Mouse (Mus musculus) heart, adult 18-20 months (tissue): ENCODE measurements around the gene Ppp1r14c. TPM values are rescaled to one million over a fixed set of nuclear protein-coding genes. Genes with fewer than 3 reads are reported as not detected.
"Not testable (repeated sequence)": the region's sequence is repeated elsewhere in the genome, so short reads cannot be mapped to it uniquely, and the experiment has no call there.

ENCODE experiments used
- DNase-seq, 2 experiments: peaks; one replicate each; pipeline ENCODE4 v3.0.0; 2021 to 2022; ENCODE audit warnings: mixed read lengths in 1 of 2
- total RNA-seq, 2 experiments: library from RNA; stranded (reverse); gene quantifications; 2 replicates each; pipeline ENCODE4 v1.2.3; 2021

Ppp1r14c gene
- total RNA-seq, 2 experiments from 2014 or later = 139 to 191 TPM

DNA sequence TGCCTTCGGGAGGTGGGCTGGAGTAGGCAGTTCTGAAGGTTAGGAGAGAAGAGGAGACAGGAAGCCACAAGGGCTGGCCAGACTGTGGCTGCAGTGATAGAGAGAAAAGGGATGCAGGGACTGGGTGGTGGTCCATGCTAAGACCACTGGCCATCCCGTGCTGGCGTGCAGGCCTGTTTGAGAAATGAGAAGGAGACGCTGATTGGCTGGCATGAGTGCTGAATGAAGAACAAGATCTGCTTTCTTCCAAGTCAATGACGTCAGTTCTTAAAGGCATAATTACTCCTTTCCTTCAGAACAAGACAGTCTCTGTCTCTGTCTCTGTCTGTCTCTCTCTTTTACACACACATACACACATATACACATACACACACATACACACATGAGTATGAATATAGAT lies 36.4 kb downstream of the Ppp1r14c start:
- no peak for DNase-seq

DNA sequence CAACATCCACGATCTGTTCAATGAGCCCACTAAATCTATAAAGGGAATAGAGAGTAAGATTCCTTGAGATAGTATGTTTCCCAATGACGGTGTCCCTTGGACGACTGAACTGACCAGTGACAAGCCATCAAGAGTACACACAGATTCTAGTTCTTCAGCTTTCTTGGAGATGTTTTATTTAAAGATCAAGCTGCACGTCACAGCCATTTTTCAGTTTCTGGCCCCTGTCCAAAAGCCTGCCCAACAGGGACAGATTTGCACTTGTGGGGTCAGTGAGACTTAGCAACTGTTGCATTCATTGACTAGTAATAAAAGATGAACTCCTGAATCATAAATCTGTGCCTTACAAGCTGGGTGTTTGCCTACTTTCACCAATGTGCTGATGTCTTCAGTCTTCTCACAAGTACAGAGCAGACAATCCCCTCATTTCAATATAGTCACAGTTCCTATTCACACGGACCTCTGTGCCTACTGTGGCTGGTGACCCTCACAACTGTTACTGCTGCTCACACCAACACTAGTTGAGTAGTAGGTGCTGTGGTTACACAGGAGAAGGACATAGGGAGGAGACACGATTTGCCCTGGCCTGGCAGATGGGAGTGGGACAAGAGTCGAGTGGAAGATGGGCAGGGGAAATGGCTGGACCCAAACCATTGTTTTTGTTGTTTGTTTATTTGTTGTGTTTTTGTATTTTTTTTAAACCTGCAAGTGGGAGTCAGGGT lies 37.7 kb downstream of the Ppp1r14c start:
- DNase-seq = no peak

DNA sequence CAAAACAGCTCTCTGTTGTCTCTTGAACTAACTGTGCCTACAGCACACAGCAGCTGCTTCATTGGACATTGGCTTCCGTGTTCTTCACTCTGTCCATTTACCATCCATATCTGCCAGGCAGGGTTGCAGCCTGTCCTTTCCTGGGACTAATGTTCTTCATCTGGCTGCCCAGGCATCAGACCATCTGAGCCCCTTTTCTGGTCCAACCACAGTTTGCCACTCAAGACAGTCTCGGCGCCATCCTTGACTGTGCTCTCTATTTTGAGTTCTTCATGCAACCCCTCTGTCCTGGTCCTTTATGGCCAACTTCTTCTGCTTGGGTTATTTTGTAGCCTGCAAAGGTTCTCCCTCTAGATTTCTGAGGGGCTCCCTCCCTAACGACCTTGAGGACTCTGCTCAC lies 38.5 kb downstream of the Ppp1r14c start:
- no peak for DNase-seq

DNA sequence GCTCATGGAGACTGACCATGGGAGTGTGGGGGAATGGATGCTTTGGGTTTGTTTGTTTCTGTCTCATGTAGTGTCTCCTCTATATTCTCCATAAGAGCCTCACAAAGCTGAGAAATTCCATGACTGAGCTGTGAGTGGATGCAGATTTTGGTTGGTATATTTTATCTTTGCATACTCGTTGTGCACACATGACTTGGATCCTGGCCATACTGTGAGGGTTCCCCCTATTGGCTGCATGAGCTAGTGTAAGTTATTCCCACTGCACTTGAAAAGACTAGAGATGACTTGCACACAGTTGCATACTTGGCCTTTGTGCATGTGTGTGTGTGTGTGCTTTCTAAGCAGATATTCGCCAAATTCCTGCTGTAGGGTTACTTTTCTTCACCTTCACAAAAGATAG lies 40.4 kb downstream of the Ppp1r14c start:
- DNase-seq = no peak

DNA sequence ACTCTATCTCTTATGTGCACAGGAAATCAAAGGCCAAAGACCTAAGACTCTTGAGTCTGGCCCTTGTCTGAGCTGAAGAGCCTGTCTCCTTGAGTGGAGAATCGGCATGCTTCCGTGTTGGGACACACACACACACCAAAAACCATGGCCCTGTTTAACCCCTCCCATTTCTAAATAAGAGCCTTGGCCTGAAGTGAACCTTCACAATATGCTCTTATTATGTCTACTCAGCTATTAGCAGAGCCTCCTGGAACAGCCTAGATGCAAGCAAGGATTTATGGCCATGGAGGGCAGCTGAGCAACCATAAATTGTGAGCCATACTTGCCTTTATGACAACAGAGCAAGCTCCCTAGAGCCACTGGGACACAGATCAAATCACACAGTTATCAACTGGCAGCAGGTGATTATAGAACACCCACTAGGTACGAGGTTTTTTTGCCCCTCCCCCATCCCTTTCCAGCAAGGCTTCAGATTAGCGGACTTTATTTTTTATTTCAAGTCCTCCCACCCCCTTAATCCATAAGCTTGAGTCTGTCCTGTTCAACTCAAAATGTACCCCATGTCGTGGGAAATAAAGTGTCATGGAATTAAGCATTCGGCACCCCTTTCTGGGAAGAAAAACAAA lies 42.3 kb downstream of the Ppp1r14c start:
- no peak for DNase-seq

DNA sequence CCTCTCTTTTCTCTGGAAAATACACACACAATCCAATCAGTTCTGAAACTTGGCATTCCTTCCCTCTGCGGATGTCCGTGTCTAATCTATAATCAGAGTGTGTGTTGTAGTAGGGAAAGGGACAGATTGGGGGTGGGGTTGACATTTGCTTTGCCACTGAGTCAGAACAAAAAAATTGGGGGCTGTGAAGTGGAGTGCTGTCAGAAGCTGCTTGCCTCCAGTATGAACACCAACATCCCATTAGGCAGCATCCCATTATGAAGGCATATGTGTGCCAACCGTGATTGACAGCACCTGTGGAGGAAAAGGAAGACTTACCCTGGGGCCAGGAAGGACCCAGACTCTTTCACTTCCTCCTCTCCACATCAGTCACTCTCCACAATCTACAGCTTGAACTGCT lies 42.8 kb downstream of the Ppp1r14c start:
- DNase-seq = no peak

DNA sequence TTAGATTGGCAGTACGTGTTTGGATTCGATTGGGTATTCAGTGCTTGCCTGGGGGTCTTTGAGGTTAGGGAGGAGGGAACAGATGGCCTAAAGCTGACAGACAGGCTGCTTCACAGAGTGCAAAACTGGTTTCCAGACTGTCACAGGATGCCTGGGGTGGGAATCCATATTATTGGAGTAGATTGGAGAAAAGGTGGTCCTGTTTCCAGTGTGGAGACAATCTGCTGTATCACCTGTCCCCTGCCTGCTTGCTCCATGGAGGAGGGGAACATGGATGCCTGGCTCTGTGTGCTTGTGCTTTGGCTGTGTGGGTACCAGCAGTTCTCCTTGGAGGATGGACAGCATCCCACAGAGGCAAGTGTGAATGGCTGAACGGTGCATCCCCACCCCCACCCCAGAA lies 45.4 kb downstream of the Ppp1r14c start:
- no peak for DNase-seq

DNA sequence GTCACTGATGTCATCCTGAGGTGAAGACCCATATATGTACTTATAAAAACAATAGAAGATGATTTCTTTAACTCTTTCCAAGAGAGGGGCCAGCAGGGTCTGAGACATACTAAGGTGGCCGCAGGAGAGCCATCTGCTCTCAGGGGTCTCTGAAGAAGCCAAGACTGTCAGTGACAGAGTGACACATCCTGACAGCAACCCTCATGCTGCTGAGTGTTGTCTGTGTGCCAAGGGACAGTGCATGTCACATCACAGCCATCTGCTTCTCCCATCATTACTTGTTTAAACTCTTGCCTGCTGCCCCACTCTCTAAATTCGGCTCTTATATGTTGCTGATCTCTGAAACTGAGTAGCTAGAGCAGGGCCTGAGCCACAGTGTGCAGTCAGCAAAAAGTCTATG lies 45.8 kb downstream of the Ppp1r14c start:
- DNase-seq = no peak

DNA sequence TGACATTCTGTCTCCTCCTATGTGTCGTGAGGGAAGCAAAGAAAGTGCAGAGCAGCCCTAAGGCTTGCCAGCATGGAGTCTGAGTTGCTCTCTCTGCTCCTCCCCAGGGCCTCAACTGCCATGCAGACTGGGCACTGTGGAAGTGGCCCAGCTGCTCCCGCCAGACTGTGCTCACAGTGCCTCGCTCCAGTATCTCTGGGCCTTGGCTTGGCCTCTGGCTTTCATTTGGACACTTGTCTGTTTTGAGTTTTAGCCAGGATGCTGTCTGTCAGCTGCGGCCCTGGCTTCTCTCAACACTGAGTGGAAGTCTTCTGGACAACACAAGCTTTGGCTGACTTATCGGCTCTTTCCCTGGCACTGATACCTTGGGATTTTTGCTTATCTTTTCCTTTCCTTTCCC lies 49.0 kb downstream of the Ppp1r14c start:
- DNase-seq = peak; percentile 77 to 89

DNA sequence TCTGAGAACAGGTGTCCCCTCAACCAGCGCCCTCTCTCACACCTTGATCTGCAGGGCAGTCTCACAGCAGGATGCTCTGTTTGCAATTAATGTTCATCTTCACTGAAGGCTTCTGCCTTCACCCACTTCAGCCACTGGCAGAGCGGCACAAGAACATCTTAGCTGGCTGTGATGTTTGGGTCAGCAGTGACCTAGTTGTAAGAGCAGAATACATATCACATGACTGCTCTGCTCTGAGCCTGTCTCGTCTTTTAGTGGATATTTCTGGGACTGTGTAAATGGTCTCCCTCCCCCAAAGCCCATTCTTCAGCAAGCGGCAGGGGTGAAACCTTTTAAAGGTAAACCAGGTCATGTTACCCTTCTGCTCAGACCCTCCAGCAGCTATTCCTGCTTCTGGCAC lies 50.7 kb downstream of the Ppp1r14c start:
- DNase-seq = peak; percentile 42 to 59

DNA sequence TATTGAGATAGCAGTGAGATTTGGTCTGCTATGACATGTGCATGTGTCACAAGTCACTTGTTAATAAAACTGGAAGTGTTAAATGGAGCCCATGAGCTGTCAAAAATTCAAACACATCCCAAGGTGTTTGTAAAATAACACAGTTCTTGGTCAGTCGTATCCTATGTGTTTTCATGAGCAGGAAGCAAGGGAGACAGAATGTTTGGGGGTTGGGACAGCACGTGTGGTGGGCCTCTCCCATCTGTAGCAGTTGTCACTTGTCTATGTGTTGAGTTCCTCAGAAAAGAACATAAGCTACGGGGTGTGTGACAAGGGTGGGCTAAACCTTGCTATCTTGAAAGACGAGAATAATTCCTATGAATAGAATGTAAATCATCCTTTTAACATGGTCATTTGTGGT lies 51.6 kb downstream of the Ppp1r14c start:
- DNase-seq = no peak

DNA sequence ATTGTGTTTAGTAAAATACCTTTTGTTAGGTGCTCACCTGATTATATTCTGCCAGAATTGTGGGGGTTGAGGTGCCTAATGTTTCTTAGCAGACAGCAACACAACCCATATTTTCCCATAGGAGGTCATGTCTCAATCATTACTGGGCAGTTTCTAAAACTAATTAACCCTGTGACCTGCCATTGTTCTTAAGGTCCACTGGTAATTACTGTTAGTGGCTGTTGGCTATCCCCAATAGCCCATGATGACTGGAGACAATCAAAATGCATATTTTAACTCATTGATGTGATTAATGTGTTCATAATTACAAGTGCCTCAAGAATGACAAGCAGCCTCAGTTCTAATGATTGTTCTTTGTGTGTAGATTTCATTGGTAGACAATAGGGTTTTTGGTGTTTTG lies 58.2 kb downstream of the Ppp1r14c start:
- no peak for DNase-seq

DNA sequence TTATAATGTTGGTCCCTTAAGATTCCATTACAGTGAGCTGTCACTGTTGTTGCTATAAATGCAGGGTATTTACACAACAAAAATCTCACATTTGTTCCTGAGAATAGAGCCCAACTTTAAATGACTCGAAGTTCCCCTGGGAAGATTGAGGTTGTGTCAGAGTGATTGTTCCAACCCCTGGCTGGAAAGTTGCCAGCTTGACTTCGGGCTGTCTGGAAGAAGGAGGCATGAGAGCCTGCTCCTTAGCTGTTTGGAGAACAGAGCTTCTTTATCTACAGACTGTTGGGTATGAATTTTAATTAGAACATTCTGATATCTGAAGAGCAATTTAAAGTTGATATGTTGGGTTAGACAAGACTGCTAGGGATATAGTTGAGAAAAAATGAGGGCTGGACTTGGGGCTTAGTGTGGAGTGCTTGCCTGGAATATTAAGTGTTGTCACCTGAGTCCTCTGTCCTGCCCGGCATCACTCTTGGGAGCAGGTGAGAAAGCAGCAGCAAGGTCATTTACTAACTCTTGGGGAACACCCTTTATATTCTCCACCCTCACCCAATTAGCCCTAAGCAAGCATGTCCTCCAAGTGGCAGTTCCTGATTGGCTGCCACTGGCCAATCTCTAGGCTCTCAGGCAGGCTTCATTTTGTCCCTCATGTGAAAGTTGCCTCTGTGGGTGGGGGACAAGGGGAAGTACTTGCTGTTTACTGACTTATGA lies 62.0 kb downstream of the Ppp1r14c start:
- no peak for DNase-seq

DNA sequence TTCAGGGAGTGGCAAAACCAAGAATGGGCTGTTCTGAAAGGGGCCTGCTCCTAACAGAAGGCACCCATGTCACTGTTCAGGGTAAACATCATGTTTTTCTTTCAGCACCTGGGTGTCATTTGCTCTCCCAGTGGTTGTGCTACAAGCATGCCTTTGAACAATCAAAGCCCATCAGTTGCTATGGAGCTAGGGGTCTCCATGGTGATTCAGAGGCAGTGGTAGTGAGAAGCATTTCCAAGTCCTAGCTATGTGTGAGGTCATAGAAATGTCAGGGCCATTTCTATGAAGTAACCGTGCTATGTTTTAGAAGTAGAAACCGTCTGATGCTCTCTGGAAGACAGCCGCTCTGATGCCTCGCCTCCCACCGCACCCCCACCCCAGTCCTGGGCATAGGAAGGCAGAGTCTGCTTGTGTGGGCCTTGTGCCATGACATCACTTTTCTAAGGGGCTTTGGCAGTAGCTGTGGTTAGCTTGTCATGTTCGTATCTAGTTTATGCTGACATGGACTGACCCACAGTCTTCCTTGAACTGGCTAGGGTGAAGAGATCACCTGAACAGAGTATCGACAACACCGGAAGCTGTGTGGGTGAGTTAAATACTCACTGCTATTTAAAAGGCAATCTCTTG lies 69.1 kb downstream of the Ppp1r14c start:
- DNase-seq = no peak

DNA sequence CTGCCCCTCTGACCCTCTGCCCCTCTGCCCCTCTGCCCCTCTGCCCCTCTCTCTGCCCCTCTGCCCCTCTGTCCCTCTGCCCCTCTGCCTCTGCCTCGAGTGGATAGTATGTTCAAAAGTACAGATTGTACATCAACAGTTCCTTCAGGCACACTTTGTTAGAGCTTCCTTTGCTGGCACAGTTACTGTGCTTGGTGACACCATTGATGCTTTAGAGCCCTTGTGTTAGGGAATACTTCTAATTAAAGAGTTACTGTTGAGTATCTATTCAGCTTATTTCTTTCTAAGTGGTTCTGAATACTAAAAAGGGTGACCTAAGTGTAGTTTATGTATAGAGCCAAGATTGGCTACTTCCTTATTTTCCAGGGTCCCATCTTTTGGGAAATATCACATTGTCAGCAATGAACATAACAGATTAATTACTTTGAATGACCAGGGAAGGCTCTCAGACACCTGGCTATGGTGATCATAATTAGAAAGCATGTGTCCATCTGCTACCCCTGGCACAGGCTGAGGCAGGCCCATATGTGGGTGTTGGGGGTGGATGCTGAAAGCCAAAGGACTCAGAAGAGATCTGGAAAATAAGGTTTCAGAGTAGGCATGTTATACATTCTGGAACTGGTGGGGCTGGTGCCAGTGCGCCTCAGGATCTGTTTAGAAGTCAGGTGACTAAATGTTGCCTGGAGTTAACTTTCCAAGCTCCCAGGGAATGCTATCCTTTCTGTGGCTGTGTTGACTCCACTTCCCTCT lies 75.0 kb downstream of the Ppp1r14c start:
- no peak for DNase-seq

DNA sequence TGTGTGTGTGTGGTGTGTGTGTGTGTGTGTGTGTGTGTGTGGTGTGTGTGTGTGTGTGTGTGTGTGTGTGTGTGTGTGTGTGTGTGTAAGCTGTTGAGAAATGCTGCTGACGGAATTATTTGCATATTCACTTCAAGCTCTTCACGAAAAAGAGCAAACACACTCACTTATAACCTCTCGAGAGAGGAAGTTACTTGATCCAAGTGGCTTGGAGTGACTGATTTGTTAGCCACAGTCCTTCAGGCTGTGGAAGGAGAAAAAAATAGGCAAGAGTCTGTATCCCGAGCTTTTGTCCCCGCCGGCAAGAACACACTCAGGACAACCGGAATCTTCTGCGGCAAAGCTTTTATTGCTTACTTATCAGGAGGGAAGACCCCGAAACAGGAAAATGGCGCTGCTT lies 80.9 kb downstream of the Ppp1r14c start:
- DNase-seq = not testable (repeated sequence)

DNA sequence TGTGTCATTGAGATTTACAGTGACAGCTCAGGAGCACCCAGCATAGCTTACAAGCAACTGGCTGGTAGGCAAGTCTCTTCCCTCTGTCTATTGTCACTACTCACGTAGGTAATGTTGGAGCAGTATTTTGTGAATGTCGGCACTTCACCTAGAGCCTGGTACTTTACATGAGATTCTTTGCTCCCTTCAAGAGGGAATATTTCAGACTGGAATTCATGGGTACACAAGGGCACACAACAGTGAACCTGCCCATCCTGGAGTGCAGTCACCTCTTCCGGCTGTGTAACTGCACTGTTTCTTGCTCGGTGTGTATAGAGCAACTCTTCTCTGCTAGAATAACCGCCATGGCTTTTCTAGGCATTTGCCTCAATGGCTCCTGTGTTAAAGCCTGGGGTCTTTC lies 82.8 kb downstream of the Ppp1r14c start:
- no peak for DNase-seq

DNA sequence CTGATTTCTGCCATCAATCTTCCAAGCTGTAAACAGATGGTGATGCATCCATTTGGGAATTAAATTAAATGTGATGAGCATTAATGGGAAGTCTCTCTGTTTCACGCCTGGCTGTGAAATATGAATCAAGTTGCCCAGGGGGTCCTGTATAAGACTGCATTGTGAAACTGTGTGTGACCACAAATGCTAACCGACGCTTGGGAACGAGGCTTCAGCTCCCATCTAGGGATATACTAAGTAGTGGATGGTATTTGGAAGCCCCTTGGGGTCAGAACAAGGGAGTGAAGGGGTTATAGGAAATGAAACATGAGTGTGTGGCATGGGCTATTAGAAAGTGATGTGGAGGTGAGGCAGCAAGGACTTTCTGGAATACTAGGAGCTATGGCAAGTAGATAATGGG lies 86.1 kb downstream of the Ppp1r14c start:
- DNase-seq = no peak

DNA sequence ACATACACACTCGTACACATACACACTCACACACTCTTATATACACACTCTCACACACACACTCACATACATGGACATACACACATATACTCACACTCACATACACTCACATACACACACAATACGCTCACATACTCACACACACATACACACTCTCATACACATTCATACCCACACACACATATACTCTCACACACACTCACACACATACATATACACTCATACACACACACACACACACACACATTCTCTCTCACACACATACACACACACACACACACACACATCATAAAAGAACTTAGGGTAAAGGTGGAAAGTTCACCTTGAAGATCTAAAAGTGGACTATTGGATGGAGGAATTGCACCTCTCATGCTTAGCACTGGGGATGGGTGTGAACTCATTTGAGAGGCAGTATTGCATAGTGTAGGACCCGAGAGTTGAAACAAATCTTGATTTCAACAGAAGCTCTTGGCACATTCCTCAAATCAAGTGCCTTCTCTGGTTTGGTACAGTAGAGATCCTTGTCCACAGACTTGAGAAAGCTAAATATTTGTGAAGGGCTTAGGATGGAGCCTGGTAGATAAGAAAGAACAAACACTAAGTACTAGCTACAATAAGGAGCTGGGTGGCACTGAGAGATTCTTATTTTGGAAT lies 87.1 kb downstream of the Ppp1r14c start:
- no peak for DNase-seq

DNA sequence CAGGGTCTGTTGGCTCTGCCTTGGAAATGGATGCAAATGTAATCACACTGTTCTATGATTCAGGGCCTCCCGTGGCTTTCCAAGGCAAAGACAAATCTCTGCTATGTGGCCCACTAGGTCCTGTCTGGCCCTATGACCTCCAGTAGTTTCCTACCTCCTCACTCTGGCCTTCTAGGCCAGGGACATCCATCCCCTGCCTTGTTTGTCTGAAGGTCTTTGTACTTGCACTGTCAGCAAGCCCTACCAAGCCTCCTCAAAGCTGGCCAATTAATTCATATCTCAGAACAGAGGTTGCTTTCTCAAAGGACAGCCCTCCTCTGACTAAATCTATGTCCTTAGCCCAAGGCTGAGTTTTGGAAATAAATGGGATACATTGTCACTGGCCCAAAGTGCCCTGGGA lies 92.8 kb downstream of the Ppp1r14c start:
- no peak for DNase-seq

DNA sequence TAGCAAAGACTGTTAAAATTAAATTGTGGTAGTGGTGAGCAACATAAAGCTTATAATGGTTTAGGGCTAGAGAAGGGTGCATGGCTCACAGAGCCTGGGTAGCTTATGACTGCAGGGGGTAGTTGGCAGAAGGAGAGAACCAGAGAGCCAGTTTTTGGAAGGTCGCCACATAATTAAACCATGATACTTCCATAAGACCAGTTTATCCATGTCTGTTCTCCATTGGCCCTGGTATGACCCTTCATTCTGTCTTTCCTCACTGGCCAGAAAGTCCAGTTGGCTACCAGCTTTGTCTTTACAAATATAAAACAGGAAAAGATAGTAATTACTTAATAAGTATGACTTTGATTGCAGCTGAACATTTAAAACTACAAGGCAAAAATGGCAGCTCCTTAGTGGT lies 95.0 kb downstream of the Ppp1r14c start:
- DNase-seq = peak in 1 of 2 experiments; percentile 9

DNA sequence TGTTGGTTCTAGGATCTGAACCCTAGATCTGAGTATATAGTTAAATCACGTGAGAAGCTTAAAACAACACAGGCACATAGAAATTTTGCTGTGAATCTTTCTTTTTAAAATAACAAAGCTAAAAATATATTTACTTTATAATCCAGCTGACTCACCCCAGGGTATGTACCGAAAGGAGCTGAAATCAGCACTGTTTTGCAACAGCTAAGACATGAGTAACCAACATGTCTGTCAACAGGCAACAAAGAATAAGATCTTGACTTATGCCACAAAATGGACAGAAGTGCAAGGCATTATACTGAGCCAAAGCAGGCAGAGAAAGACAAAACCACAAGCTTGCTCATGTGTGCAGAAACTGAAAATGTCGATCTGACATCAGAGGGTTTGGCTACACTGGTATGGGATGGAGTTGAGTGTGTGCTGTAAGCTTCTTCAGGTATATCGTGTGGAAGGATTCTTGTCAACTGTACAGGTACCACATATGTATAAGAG lies 100.3 kb downstream of the Ppp1r14c start:
- DNase-seq = no peak
